Mouse (Mus musculus): ENCODE data around the gene Lims1.

GRCm38 (mm10) chr10:58447280-58447781, 124.1 kb downstream of the Lims1 start:
- no peak for TF ChIP-seq POLR2A (IDR thresholded peaks at IDR 0.05; ENCODE audit: low read depth, low read length)
- TF ChIP-seq CTCF (IDR thresholded peaks at IDR 0.05; ENCODE audit: borderline replicate concordance, insufficient read depth, low read length), result no peak
